Mouse (Mus musculus) lung, adult 18-20 months (tissue): ENCODE measurements around the gene Tsen2.

ENCODE experiments used
- DNase-seq, 2 experiments: peaks; one replicate each; pipeline ENCODE4 v3.0.0; 2022; ENCODE audit warnings: mixed read lengths in 2 of 2

Tsen2 gene

DNA sequence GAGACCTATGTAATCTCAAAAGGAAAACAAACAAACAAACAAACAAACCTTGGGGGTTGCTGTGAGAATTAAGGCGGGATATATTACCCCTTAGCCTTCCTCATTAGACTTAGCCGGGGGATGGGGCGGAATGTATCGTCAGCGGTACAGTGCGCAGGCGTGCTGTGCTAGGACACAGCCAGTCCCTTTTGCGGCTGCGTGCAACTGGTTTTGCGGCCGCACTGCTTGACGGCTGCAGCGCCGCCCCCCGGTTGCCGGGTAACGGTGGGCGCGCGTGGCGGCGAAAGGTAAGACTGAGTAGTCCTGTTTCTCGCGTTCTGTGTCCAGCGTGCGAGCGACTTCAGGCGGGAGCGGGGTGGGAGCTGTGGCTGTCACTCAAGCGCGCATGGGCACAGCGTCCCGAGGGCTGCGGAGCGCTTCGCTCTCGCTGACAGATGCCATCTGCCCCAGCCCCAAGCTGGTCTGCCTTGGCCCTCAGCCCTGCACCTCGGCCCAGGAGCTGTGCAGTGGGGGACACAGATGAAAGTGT lies at the start of gene Tsen2:
Gene Tsen2, plus strand, starts transcription at position 223 of the 529 bp plus-strand sequence.
- DNase-seq = peak; percentile 95 to 97

DNA sequence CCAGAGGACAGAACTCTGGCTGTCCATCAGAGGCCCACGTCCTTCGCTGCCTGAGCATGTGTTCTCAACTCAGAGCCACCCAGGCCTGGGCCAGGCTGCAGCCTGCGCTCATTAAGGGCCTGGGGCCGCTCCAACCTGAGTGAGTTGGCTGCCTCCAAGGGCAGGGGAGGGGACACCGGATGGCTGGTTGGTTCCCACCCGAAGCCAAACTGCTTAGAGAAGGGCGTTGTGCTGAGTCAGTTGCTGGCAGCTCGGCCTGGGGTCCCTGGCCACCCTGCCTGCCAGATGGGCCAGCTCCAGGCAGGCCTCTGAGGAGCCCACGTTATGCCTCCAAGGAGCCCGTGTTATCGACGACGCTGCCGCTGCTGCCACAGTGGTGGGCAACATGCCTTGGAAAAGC lies 44.9 kb upstream of the Tsen2 start:
- no peak for DNase-seq

DNA sequence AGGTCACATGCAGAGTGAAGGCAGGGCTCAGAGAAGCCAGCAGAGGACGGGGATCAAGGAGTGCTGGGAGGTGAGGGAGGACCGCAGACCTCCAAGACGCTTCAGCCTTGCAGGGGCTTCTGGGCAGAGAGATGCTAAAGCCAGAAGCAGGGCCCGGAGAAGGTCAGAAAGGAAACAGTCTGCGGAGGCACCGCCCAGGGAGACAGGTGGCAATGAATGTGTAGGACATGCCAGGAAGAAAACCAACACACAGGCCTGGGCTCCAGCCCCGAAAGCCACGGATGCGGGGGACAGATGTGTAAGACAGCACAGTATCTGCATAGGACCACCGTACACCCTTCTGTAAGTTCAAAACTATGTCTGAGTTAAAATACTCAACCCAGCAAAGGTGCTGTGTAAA lies 44.2 kb upstream of the Tsen2 start:
- no peak for DNase-seq

DNA sequence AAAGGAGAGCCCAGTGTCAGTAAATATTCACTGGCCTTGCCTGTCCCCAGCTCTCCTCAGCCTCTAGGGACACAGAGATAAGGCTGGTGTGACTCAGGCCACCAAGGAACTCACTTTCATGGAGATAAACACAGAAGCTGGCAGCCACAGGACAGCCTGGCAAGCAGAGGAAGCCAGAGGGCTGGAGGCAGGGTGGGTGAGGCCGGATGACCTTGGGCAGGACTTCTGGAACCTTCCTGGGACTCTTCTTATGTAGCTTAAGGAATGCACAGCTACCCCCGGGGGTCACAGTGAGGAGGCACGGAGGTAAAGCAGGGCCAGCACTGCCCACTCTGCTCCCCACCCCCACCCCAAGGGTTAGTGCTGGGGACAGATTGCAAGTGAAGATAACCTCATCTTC lies 43.3 kb upstream of the Tsen2 start:
- DNase-seq = peak; percentile 38 to 39

DNA sequence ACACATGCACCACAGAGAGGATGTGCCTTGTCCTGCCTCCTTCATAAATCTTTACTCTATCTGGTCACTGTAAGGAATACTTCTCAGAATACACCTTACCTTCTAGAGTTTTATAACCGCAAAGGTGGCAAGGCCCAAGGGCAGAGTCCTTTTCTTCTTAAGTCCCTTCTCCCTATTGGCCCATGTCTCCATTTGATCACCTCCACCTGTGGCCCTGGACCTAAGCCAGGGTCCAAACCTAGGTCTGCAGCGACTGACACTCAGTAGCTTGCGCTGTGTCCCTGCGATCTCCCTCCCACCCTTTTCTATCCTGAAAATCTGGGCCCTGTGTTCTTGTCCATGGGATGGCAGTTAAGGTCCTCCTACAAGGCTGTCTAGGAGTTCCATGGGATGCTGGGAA lies 41.4 kb upstream of the Tsen2 start:
- no peak for DNase-seq

DNA sequence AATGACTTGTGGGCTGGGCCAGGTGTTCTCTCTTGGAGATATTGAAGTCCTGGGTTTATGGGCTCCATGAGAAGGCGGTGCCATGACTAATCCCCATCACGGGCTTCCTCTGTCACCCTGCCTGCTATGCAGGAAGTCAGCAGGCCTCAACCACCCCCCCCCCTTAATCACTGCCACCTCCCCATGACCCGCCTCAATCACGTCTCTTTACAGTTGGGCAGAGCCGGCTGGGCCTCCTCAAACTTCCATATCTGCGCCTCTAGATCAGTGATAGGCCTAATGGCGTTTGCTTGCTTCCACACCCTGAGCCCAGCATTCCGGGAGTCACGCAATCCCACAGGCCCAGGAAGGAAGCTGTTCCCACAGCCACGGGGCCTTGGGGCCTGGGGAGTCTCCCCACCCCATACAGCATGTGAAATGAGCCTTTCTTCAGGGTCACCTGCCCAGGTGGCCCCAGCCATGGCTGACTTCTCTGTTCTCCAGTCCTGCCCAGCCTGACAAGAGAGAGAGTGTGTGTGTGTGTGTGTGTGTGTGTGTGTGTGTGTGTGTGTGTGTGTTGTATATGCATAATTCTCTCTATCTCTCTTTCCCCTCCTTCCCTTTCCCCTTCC lies 40.8 kb upstream of the Tsen2 start:
- no peak for DNase-seq

DNA sequence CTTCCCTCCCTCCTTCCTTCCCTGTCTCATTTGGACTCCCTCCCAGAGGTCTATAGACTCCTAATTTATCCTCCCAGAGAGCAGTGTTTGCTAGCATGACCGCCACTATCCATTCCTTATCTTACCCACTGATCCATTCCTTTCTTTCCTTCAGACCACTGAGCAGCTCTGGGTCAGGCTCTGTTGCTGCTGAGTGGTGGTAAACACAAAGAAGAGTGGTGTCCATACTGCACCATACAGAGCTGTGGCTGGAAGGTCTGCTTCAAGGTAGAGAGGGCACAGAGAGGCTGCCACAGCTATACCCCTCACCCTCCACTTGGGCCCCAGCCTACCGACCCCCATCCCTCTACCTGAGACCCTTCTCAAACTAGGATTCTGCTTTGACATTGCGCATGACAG lies 40.3 kb upstream of the Tsen2 start:
- no peak for DNase-seq

DNA sequence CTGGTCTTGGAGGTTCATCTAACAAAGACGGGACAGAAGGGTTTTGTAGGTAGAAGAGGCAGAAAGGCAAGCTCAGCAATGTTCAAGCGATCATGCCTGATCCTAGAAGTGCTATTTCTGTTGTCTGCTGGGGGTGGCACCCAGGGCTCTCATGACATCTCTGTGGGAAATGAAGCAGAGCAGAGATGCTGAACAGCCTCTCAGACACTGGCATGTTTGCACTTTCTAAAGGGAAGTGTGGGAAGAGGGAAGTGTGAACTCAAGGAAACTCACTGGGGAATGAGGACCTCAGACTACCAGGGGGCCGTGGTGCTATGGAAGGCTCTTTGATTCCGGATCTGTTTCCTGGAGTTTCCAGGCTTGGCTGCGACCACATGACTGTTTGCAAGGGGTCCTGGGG lies 39.5 kb upstream of the Tsen2 start:
- DNase-seq = no peak

DNA sequence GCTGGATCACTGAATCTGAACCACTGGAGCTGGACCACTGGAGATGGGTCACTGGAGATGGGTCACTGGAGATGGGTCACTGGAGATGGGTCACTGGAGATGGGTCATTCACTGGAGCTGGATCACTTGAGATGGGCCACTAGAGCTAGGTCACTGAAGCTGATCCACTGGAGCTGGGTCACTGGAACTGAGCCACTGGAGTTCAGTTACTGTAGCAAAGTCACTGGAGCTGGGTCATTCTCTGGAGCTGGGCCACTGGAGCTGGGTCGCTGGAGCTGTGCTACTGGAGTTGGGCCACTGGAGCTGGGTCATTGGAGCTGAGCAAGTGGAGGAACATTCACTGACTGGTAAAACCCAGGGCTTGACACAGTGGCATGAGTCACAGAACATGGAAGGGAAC lies 38.0 kb upstream of the Tsen2 start:
- DNase-seq = no peak

DNA sequence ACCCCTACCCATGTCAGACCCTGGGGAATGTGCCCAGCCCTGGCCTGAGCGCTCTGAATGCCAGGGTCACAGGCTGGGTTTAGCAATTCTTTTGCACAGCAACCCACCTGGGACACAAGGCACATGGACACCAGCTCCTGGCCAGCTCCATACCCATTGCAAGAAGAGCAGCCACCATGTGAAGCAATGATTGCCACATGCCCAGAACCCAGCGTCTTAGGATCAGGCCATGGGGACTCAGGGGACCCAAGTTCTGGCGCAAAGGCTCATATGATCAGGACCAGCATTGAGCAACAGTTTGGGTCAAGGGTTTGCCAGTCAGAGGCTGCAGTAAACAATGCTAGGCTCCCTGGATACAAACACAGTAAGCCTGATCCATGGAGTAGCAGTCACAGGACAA lies 33.0 kb upstream of the Tsen2 start:
- peak; percentile 49 to 53 for DNase-seq

DNA sequence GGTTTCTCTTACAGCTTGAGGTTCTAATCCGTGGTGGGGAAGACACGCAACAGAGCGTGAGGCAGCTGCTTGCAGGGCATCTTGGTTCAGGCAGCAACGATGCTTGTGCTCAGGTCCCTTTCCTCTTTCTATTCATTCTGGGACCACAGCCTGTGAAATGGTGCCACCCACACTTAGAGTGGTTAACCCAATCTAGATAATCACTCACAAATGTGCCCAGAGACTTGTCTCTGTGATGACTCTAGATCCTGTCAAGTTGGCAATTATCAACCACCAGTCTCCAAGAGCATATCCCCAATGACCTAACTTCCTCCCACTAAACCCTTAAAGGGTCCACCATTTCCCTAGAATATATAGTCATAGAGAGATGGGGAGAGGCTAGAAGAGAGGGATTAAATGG lies 31.3 kb upstream of the Tsen2 start:
- DNase-seq = no peak

DNA sequence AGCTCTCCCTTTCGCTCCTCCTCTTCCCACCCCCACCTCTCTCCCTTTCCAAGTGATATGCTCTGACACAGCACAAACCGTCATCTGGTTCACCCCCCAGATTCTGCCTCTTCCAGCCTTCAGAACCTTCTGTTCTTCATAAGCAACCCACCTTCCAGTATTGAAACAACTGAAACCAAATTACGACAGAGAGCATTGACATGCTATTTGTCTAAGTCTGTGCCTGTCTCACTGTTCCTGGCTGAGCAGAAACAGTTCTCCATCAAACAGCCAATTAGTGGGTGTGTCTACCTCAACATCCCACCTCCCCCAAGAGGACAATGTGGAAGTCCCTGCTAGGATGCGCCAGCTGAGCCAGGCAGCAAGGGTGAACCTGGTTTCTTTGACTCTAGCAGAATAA lies 26.6 kb upstream of the Tsen2 start:
- no peak for DNase-seq

DNA sequence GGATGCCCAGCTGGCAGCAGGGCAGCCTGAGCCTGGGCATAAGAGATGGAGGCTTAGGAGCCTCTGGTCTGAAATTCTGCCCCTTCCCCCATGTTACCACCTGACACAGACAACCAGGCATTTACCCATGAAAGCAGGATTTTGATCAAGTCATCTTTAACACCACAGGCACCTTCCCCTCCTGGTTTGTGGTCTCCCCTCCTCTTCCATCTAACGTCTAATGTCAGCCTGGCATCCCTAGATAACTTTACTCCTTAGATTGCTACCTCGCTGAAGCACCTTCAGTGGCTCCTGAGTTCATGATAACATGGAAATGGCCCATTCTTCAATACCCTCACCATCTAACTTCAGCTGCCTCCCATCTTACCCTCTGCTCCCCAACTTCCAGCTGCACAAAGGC lies 26.1 kb upstream of the Tsen2 start:
- no peak for DNase-seq

DNA sequence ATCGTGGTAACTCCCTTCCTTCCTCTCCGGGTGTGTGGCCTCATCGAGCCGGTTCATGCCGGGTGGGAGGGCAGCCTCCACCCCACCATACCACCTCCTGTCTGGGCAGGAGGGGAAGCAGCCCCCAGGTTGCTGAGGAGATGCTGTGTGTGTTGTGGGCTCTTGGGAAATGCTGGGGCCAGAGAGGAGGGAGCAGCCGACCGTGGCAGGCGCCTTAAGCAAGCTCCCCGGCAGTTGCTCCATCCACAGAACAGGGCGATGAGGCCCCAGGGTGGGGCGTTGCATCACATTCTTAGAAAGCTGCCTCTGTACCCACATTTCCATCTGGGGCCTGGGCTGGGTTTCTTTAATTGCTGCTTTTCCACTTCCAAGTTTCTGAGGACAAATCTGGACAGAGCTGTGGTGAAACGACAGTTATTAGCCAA lies 25.2 kb upstream of the Tsen2 start:
- peak; percentile 69 to 73 for DNase-seq

DNA sequence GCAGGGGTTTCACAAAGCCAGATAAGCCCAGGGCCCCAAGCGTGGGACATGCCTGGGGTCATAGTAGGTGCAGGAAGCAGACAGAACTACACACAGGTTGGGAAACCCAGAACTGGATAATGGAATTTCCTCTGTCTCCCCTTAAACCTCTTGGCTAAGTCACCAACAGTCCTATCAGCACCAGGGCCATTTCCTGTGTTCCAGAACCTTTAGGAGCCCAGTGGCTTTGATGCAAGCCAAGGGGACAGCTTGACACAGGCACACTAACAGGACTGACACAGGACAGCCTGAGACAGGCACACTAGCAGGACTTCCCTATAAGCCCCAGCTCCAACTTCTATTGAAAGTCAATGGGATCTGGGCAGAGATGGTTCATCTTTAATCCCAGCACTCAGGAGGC lies 22.5 kb upstream of the Tsen2 start:
- no peak for DNase-seq

DNA sequence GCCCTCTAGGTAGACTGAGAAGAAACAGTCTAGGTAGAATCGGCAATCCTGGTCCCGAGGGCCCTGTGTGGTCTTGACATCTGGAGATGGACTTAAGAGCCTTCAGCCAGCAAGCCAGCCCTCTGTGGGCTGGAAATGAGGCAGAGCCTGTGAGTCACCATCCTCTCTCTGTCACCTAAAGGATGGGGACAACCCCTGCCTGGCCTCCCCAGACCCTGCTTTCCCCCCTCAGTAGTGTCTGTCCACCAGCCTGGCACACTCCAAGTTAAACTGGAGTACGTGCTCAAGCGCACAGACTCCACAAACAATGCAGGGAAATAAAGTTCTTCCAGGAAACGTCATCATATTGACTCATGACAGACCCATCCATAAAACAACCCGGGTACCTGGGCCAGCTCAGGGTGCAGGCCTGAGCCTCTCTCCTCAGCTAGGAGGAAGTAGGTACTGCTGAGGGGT lies 21.7 kb upstream of the Tsen2 start:
- DNase-seq = no peak

DNA sequence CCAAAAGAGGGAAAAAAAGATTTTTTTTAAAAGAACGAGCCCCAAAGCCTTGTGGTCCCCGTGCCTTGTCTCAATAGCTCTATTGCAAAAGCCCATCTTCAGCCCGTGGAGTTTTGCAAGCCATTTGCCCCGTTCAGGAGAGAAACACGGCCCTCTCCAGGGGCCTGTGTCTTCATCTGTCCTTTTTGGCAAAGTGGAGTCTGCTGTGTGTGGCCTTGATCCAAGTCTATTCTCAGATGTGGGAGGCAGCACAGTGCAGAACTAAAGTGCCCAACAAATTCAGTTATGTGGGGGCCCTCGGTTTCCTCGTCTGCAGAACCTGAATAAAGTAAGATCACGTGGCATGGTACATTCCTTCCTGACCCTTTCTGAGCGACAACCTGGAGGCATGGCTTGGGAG lies 21.3 kb upstream of the Tsen2 start:
- DNase-seq = peak in 1 of 2 experiments; percentile 54

DNA sequence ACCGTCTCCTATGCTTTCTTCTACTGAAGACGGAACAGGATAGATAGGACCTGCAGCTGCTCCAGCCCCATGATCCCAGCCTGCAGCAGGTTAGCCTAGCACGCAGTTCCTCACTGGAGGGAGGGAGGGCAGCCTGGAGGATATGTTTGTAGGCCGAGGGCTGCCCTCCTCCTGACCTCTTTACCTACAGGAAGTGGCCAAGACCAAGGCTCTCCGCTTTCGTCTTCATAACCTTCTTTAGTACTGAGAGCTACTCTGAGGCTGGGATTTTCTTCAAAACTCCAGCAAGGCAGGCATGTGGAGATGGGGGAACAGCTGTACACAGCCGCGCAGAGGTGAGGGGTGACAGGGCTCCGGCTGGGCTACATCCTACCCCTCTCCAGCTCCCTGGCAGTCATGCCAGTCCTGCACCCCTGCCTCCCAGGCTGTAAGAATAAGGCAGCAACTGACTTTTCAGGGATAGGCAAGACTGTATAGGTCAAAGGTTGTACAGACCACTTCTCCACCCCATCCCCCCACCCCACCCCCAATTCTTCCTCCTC lies 19.9 kb upstream of the Tsen2 start:
- no peak for DNase-seq

DNA sequence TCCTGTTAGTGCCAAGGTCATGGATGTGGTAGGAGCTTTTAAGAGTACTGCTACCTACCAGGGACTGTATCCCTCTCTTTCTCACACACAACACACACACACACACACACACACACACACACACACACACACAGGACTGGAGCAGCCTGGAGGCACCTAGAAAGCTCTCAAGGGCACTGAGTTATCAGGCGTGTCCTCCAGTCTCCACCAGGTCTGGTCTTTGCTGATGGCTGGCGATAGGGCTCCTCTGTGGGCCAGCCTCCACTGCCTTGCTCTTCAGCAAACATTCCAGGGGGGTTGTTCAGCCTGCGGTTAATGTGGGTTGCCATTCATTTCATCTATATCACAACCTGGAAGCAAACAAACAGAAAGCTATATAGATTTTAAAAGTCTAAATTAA lies 17.0 kb upstream of the Tsen2 start:
- DNase-seq = no peak

DNA sequence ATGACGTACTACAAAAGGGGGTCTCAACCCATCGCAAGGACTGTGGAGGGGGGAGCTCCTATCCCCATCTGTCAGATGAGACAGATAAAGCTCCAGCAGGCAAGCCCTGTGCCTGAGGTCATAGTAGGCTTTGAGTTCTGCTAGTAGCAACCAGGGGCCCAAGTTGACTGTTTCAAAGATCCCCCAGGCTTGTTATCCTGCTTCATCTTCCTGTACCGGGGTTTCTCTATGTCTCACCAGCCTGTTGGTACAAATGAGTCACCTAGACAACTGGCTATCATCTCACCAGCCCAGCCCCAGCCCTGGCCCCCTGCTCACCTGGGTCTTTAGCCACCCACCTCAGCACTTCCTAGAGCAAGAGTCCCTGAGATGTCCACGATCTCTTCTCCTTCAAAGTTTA lies 16.1 kb upstream of the Tsen2 start:
- DNase-seq = no peak

DNA sequence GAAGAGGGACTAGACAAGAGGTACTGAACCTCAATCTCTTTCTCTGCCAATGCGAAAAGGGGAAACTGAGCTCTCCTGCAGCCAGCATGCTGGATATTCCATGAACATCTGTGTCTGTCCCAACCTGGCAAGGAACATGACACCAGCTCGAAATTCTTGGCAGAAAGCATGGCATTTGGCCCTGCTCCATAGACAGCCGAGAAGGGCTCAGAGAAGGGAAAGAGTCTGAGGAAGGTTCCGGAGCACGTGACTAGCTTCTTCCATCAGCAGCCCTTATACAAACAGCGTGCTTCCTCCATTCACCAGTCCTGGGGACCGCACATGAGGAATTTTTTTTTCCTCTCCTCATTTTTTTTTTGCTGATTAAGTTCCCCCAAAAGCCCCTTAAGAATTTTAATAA lies 9.8 kb upstream of the Tsen2 start:
- peak in 1 of 2 experiments; percentile 42 for DNase-seq

DNA sequence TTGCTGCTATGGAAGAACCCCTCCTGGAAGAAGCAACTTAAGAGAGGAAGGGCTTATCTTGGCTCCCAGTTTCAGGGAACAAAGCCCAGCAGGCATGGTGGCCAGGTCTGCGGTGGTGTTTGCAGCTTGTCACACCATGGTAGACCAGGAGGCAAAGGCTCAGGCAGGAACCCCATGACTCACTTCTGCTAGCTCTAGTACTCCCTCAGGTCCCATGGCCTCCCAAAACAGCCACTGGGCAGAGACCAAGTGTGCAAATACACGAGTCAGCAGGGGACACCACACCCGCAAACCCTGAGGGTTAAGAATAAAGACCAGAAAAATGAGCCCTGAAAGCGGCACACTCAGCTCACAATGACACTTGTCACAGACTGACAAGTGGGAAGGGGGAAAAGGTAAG lies 8.3 kb upstream of the Tsen2 start:
- no peak for DNase-seq

DNA sequence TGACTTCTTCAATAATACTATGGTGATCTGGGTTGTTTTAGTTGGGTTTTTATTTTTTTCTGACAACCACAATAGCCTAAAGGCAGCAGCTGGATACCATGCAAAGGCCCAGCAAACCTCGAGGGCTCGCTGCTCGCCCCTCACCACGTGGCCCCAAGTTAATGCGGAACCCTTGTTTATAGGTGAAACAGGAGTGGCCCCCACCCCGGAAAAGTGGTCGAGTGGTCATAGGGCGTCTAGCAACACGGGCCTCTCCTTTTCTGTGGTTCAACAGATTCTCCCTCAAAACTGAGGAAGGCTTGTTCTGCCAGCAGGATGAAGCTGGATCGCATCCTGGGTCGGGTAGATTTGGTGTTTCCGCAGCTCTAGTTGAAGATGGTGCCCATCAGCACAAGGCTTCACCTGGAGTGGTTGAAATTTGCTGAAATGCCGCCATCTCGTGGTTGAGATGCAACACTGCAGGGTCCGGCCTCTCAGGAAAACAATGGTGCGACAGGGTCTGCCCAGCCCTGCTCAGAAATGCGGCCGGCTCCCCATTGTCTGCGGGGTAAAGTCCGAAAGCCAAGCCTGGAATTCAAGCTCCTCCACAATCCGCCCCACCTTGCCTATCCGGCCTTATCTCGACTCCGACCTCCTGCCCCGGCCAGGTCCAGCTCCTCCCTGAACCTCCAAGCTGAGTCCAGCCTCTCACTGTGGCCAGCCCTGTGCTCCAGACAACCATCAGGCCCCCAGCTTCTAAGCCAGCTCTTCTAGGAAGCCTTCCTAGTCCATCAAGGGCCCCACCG lies 5.6 kb upstream of the Tsen2 start:
- DNase-seq = peak; percentile 76 to 81

DNA sequence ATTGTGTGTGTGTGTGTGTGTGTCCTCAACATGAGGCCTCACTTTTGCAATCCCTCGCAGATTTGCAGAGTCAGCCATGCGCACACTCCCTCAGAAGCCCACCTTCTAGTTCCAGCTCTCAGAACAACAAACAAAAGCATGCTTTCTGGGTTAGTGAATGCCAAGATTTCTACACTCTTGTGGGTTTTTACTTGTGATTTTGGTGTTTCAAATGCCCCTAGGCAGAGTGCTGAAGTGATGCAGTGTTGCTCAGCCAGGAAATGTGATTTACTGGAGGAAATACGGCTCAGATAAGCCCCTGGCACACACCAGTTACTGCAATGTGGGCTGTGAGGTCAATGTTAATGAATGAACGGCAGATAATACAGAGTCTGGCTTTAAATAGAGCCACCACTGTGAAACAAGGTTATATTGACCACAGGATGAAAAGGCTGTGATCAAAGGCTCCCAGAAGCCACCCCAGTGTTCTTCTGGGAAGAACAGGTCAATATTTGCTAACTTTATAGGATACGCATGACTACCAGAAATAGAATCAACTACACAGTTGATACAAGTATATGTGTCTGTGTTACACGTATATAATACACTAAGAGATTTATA lies 2.7 kb upstream of the Tsen2 start:
- no peak for DNase-seq
